Mouse (Mus musculus) megakaryocyte, embryonic 14.5 days (primary cell): ENCODE measurements around the gene AC140267.1. TPM values are rescaled to one million over a fixed set of nuclear protein-coding genes. Genes with fewer than 3 reads are reported as not detected.

Source experiments
- H3K27me3 ChIP-seq: replicated peaks from 2 replicates; pipeline ENCODE3; 2012; ENCODE audit warnings: inconsistent platforms
- H3K36me3 ChIP-seq: replicated peaks from 2 replicates; pipeline ENCODE3; 2012; ENCODE audit warnings: low read length, inconsistent platforms, mixed read lengths
- H3K4me1 ChIP-seq: 2 replicates; pipeline ENCODE4 v1.6.1; 2012; ENCODE audit warnings: inconsistent platforms
- H3K4me3 ChIP-seq: replicated peaks from 2 replicates; pipeline ENCODE3; 2012; ENCODE audit warnings: moderate library complexity, mild to moderate bottlenecking, inconsistent platforms
- H3K9me3 ChIP-seq: 2 replicates; pipeline ENCODE4 v1.6.1; 2012; ENCODE audit warnings: inconsistent platforms
- FLI1 ChIP-seq: IDR thresholded peaks from 2 replicates; pipeline ENCODE4 v1.6.1; 2012; ENCODE audit warnings: low read length, inconsistent platforms, mixed read lengths
- GATA1 ChIP-seq: IDR thresholded peaks from 3 replicates; pipeline ENCODE4 v1.6.1; 2012; ENCODE audit warnings: mixed read lengths, low read length, inconsistent platforms, borderline replicate concordance
- polyA plus RNA-seq: library from polyadenylated mRNA; stranded (reverse); fragments of >175 nt; gene quantifications from 2 replicates; pipeline ENCODE4 v1.2.3, GENCODE M21; 2012; ENCODE audit warnings: low replicate concordance; ENCODE audit not compliant: insufficient read depth

AC140267.1 gene
- polyA plus RNA-seq, 1 experiment = 6.2 TPM

DNA sequence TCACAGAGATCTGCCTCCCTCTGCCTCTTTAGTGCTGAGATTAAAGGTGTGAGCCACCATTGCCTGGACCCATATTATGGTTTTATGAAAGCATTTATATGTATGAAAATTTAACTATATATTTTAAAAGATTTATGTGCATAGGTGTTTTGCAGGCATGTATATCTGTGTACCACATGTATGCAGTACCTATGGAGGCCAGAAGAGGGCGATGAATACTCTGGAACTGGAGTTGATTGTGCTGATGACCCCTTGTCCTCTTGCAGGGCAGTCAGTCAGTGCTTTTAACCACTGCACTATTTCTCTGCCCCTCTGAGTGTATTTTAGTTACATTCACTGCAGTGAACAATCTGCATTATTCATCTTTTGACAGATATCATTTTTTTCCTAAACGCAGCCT is 9.8 kb upstream of the AC140267.1 start:
- Histone ChIP-seq H3K4me3 (no peak overlapping the region), H3K27me3 (peaks cover 2% of the 10 kb centered on the region), H3K4me1 (peaks cover 22% of the 10 kb centered on the region), H3K36me3 (no peaks in the 10 kb centered on the region), H3K9me3 (no peaks in the 10 kb centered on the region)
- TF ChIP-seq GATA1 = no peak
- TF ChIP-seq FLI1 = no peak

DNA sequence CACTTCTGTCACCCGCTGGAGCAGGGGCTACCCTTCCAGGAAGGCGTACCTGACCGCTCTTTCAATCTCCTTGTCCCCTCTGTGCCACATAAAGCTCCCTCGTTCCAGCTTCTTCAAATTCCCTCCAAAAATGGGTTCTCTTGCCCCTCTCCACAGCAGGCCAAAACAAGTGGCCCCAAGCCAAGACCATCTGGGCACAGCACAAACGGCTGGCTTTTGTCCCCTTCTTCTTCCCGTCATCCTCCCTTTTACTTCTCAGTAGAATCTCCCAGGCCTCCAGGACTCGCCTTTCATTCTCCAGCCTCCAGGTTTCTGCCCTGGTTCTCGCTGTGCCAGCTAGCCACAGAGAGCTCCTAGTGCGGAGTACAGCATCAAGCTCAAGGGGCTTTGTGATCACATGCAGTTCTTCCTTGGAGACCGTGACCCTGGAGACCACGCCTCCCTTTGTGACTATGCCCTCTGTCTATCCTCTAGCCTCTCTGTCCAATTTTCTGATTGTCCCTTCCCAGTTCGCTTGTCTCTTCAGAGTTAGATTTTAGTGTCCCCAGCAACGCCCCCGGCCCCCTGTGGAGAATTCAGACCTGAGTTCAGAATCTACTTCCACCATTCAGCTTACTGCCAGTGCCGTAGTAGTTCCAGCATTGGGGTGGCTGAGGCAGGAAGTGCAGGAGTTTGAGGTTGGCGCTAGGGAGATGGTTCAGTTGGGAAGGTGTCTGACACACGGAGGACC is 7.4 kb upstream of the AC140267.1 start:
- H3K27me3 ChIP-seq = peaks cover 2% of the 10 kb centered on the region
- no peaks in the 10 kb centered on the region for H3K36me3 ChIP-seq
- H3K4me3 ChIP-seq = no peak overlapping the region
- no peaks in the 10 kb centered on the region for H3K9me3 ChIP-seq
- peaks cover 23% of the 10 kb centered on the region for H3K4me1 ChIP-seq
- no peak for TF ChIP-seq FLI1
- TF ChIP-seq GATA1 = no peak

DNA sequence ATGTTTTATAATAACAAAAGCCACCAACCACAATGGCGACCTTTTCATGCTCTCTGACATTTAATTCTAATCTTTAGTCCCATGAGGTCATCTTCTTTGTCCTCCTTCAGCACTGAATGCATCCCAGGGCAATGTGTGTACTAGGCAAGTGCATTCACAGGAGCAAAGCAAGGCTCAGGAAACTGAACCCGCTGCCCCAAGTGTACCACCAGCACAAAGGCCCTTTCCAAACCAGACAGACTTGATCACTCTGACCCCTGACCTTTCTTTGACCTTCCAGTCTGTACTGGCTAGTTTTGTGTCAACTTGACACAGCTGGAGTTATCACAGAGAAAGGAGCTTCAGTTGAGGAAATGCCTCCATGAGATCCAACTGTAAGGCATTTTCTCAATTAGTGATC is 3.3 kb upstream of the AC140267.1 start:
- Histone ChIP-seq H3K36me3 (peaks cover 23% of the 10 kb centered on the region), H3K4me3 (no peak overlapping the region), H3K4me1 (peaks cover 40% of the 10 kb centered on the region), H3K27me3 (peaks cover 2% of the 10 kb centered on the region), H3K9me3 (no peaks in the 10 kb centered on the region)
- no peak for TF ChIP-seq FLI1
- TF ChIP-seq GATA1 = no peak

DNA sequence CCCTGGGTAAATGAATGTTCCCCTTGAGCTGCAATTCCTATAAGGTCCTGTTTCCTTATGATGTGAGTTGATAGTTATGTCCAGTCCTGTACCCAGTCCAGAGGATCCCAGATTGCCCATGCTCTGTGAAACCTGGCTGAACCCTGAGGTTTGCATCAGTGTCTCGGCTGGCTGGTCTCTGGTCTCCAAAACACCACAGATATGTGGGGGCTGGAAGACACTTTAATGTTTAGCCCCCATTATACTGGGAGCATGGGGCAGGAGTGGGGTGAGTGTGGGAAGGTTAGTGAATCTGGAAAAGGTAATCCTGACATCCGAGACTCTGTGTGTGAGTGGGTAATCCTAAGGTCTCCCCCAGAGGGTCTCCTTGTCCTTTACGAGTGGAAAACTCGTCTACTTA is 2.6 kb upstream of the AC140267.1 start:
- Histone ChIP-seq H3K4me3 (peak overlapping the region; percentile 98), H3K36me3 (peaks cover 29% of the 10 kb centered on the region), H3K4me1 (peaks cover 42% of the 10 kb centered on the region), H3K27me3 (no peaks in the 10 kb centered on the region), H3K9me3 (no peaks in the 10 kb centered on the region)
- TF ChIP-seq FLI1 = no peak
- no peak for TF ChIP-seq GATA1

DNA sequence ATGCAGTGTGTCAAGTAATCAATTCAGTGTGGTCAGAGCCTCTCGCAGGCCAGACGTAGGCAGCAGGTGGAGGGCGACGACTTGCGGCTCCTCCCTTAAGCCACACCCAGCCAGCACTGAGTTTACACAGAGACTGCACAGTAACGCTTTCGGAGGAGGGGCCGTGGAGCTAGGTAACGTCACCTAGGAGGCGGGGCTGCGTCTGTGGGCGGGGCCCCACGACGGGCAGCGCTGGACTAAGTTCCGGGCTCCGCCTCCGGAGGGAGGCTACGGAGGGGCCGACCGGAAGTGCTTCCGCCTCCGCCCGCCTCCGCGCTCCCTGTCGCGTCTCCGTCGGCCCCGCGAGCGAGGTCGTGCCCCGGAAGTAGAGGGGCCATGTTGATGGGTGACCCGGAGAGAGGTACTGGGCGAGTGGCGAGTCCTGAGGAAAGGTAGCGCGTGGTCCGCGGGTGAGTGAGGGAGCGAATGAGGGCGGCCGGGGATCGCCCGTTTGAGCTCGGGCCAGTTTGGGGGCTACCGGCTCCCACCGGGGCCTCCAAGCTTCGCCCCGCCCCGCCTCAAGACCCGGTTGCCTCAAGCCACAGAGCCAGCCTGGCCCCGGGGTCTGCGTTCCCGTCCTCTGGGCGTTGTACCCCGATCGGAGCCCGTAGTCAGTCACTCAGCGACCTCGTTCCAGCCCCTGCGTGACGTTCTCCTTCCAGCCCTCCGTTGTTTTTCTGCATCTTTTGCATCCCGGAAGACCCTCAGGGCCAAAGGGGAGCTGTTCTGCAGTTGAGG is 1.7 kb upstream of the AC140267.1 start, which contains the start of gene Mief1:
Gene Mief1, plus strand, starts transcription at position 286 of the 777 bp plus-strand sequence.
- no peaks in the 10 kb centered on the region for H3K9me3 ChIP-seq
- H3K4me3 ChIP-seq = peak within 1 kb of the TSS; percentile 98
- TF ChIP-seq GATA1 (no peak), FLI1 (peak; percentile 84)
- peaks cover 51% of the 10 kb centered on the region for H3K4me1 ChIP-seq
- H3K36me3 ChIP-seq = peaks cover 38% of the 10 kb centered on the region
- no peaks in the 10 kb centered on the region for H3K27me3 ChIP-seq

DNA sequence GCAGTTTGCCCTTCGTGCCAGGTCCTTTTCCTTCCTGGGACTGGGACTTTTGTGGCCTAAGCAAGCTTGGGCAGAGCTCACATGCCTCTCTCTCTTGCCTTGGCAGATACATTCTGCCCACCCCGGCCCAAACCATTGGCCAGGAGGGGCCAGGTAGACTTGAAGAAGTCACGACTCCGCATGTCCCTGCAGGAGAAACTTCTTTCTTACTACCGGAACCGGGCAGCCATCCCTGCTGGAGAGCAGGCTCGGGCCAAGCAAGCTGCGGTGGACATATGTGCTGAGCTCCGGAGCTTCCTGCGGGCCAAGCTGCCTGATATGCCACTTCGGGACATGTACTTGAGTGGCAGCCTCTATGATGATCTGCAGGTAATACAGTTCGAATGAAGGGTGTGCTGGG is 12.5 kb downstream of the AC140267.1 start:
- TF ChIP-seq GATA1 = no peak
- TF ChIP-seq FLI1 = no peak
- Histone ChIP-seq H3K4me1 (peaks cover 62% of the 10 kb centered on the region), H3K36me3 (peaks cover 93% of the 10 kb centered on the region), H3K27me3 (no peaks in the 10 kb centered on the region), H3K9me3 (no peaks in the 10 kb centered on the region), H3K4me3 (no peak overlapping the region)

DNA sequence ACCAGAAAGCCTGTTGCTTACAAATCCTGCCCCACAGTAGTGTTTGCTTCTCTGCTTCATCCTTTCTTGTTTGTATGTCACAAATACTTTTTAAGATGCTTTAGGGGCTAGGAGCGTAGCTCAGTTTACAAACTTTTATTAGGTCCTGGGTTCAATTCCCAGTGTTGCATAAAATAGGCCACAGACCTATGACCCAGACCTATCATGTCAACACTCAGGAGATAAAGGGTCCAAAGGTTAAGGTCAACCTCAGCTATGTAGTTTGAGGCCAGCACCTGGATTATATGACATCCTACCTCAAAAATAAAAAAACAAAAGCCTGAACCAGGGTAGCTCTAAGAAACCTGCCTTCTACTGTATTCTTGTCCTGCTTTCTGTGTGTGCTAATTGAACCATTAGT is 13.0 kb downstream of the AC140267.1 start:
- Histone ChIP-seq H3K27me3 (no peaks in the 10 kb centered on the region), H3K36me3 (peaks cover 93% of the 10 kb centered on the region), H3K4me1 (peaks cover 63% of the 10 kb centered on the region), H3K4me3 (no peak overlapping the region), H3K9me3 (no peaks in the 10 kb centered on the region)
- TF ChIP-seq GATA1 = no peak
- TF ChIP-seq FLI1 = no peak

DNA sequence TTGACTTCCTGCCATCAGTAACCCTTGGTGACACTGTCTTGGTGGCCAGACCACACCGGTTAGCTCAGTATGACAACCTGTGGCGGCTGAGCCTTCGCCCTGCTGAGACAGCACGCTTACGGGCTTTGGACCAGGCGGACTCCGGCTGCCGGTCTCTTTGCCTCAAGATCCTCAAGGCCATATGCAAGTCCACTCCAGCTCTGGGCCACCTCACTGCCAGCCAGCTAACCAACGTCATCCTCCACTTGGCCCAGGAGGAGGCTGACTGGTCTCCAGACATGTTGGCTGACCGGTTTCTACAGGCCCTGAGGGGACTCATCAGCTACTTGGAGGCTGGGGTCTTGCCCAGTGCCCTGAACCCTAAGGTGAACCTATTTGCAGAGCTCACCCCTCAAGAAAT is 14.0 kb downstream of the AC140267.1 start:
- Histone ChIP-seq H3K36me3 (peaks cover 86% of the 10 kb centered on the region), H3K27me3 (no peaks in the 10 kb centered on the region), H3K9me3 (no peaks in the 10 kb centered on the region), H3K4me3 (peak overlapping the region; percentile 65), H3K4me1 (peaks cover 73% of the 10 kb centered on the region)
- TF ChIP-seq GATA1 (no peak), FLI1 (no peak)

DNA sequence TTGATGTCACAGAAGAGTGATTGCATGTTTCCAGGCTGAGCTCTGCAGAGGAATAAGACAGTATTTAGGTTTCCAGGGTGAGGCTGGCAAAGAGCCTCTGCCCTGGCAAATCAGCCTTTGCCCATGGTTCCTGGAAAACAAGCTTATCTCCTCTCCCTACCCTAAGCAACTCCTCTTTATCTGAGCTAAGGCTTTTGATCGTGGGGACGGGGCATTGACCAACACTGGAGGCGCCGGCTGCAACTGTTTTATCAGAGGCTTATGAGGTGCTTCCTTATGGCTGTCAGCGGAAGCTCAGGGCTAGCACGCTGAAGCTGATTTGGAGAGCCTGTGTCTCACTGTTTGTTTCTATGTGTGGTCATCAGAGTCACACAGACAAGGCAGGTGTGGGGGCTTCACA is 15.0 kb downstream of the AC140267.1 start:
- no peaks in the 10 kb centered on the region for H3K27me3 ChIP-seq
- peak overlapping the region; percentile 73 for H3K4me3 ChIP-seq
- TF ChIP-seq GATA1 = no peak
- TF ChIP-seq FLI1 = no peak
- H3K36me3 ChIP-seq = peaks cover 79% of the 10 kb centered on the region
- no peaks in the 10 kb centered on the region for H3K9me3 ChIP-seq
- peaks cover 74% of the 10 kb centered on the region for H3K4me1 ChIP-seq

DNA sequence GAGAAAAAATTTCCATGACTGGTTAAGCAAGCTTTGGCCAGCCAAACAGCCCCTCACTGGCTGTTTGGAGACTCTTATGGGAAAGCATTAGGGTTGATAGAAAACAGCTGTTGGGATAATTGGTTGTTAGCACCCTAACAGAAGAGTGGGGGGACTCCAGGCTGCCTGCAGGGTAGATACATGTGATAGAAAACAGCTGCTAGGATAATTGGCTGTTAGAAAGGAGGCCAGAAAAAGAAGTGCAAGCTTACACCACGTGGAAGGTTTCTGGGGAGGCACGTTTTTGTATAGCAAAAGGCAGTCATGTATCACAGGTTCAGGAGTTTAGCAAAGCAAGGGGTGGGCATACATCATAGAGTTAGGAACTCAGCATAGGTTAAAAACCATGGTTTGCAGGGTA is 17.9 kb downstream of the AC140267.1 start:
- Histone ChIP-seq H3K27me3 (no peaks in the 10 kb centered on the region), H3K9me3 (no peaks in the 10 kb centered on the region), H3K4me1 (peaks cover 83% of the 10 kb centered on the region), H3K4me3 (no peak overlapping the region), H3K36me3 (peaks cover 76% of the 10 kb centered on the region)
- TF ChIP-seq GATA1 (no peak), FLI1 (no peak)
